Mouse (Mus musculus) frontal cortex, postnatal 36 days (tissue): Measurements from ENCODE around the gene Tgfbr2.
"Not testable (repeated sequence)": the region's sequence is repeated elsewhere in the genome, so short reads cannot be mapped to it uniquely, and the experiment has no call there.

Experiments
- DNase-seq, 2 experiments: peaks; one replicate each; pipeline ENCODE4 v3.0.0; 2022; ENCODE audit warnings: low spot score in 2 of 2

The Tgfbr2 gene

GRCm38 (mm10) chr9:116077419-116077818, 97.7 kb downstream of the Tgfbr2 start:
- DNase-seq = no peak

GRCm38 (mm10) chr9:116076946-116077345, 98.2 kb downstream of the Tgfbr2 start:
- no peak for DNase-seq

GRCm38 (mm10) chr9:116076163-116076562, 99.0 kb downstream of the Tgfbr2 start:
- no peak for DNase-seq

- not testable (repeated sequence) for DNase-seq
These were observed 103.6 kb downstream of the Tgfbr2 start for GRCm38 (mm10) chr9:116071561-116071960.

- DNase-seq = no peak
These were observed 110.4 kb downstream of the Tgfbr2 start for GRCm38 (mm10) chr9:116064774-116065173.

- no peak for DNase-seq
These were observed 114.5 kb downstream of the Tgfbr2 start for GRCm38 (mm10) chr9:116060691-116061090.

GRCm38 (mm10) chr9:116059156-116059555, 116.0 kb downstream of the Tgfbr2 start:
- no peak for DNase-seq

- DNase-seq = no peak
These were observed 116.7 kb downstream of the Tgfbr2 start for GRCm38 (mm10) chr9:116058475-116058874.

GRCm38 (mm10) chr9:116053976-116054375, 121.2 kb downstream of the Tgfbr2 start:
- DNase-seq = no peak

- DNase-seq = no peak
These were observed 125.2 kb downstream of the Tgfbr2 start for GRCm38 (mm10) chr9:116049985-116050384.

- DNase-seq = peak; percentile 94 to 95
These were observed 133.4 kb downstream of the Tgfbr2 start for GRCm38 (mm10) chr9:116041787-116042186.

GRCm38 (mm10) chr9:116041369-116041768, 133.8 kb downstream of the Tgfbr2 start:
- no peak for DNase-seq

GRCm38 (mm10) chr9:116040852-116041251, 134.3 kb downstream of the Tgfbr2 start:
- DNase-seq = not testable (repeated sequence)

- DNase-seq = no peak
These were observed 135.2 kb downstream of the Tgfbr2 start for GRCm38 (mm10) chr9:116039981-116040380.

- no peak for DNase-seq
These were observed 136.9 kb downstream of the Tgfbr2 start for GRCm38 (mm10) chr9:116038275-116038674.
